Mouse (Mus musculus): Measurements from ENCODE around the gene Inpp5a.
A peak's percentile ranks its signal among the peaks of the same experiment; 100 is the strongest.

Gene Inpp5a

DNA sequence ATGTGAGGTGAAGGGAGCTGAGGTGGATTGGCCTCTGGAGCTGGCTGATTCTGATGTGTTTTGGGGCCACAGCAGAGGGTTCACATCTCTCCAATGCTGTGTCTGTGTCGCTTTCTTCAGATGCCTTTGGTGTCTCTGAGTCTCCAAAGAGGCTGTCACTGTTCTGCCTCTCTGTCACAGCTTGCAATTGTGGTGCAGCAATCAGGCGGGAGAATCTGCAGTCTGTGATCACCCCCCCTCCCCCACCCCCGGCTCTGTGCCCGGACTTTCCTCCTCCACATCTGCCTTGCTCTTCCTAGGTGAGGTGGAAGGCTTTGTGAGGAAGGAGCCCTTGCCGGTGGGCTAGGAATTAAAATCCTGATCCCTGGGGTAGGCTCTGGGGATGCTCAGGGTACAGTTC is 52.1 kb downstream of the Inpp5a start:
- no peak for DNase-seq (ENCODE audit: low spot score)

- DNase-seq (ENCODE audit: low spot score), result peak; percentile 51
Observed at GRCm38 (mm10) chr7:139441761-139442211, 52.9 kb downstream of the Inpp5a start.

- no peak for DNase-seq (ENCODE audit: low spot score)
Observed at GRCm38 (mm10) chr7:139445621-139446020, 56.7 kb downstream of the Inpp5a start.

DNA sequence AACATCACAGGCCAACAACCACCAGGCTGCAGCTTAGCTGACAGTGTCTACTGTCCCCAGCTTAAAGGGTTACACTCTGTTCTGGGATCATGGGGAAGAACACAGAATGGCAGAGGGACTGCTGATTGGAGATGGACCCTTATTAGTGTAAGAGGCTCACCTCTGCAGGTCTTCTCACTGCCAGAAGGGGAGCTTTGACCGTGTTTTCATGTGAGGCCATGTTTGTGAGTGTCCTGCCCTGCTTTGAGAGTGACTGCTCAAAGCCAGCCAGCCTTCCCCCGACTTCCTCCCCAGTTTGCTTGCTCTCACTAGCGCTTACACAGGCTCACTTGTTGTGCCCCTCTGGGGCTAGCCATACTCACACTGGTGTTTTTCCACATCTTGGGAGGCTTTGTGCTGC is 58.5 kb downstream of the Inpp5a start:
- DNase-seq (ENCODE audit: low spot score), result no peak

- peak; percentile 43 for DNase-seq (ENCODE audit: low spot score)
Observed at GRCm38 (mm10) chr7:139450186-139450998, 61.5 kb downstream of the Inpp5a start.

DNA sequence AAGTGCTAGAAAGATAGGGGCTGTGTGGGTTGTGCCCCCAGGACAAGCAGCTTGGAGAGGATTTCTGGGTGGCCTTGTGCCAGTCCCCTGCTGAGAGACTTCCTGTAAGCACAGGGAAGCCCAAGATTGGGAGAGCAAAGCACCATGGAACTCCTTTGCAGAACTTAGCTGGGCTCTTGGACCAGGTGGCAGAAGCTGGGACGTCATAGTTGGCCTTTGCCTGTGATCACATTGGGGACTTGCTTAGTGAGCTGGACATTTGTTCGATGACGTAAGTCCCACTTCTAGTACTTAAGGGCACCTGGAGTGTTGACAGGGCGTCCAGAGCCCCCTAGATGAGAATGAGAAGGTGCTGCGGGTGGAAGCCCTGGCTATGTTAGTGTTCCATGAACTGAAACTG is 62.8 kb downstream of the Inpp5a start:
- DNase-seq (ENCODE audit: low spot score), result peak; percentile 38

DNA sequence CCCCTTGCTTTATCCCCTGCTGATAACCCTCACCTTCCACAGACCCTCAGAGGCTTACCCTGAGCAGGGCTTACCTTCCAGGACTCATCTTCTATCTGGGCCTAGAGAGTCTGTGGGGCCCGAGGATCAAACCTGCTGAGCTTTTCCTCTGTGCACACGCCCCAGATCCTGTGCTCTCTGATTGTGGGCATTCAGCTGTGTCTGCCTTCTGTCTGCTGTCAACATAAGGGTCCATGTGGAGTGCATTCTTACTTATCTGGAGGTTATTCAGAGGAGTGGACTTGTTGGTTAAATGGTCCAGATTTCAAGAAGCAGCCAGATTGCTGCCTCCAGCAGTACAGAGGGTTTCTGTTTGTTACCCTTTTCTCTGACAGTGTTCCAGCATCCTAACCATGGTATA is 63.3 kb downstream of the Inpp5a start:
- DNase-seq (ENCODE audit: low spot score), result no peak

- DNase-seq (ENCODE audit: low spot score), result no peak
Observed at GRCm38 (mm10) chr7:139453198-139453597, 64.3 kb downstream of the Inpp5a start.

DNA sequence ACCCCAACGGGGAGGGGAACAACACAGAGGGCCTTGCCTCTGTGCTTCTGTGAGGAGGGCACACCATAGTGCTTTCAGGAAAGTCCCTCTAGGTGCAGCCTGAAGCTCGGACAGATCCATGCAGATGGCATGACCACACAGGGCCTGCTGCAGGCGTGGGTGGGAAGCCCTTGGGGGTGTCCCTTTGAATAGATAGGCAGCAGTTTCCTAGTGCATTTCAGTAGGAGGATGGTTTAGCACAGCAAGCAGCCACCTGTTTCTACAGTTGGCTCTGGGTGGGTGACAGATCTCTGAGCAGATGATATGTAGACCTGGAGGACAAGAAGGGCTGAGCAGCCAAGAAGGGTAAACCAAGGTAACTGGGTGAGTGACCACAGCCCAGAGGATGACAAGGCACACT is 65.4 kb downstream of the Inpp5a start:
- peak; percentile 35 for DNase-seq (ENCODE audit: low spot score)

DNA sequence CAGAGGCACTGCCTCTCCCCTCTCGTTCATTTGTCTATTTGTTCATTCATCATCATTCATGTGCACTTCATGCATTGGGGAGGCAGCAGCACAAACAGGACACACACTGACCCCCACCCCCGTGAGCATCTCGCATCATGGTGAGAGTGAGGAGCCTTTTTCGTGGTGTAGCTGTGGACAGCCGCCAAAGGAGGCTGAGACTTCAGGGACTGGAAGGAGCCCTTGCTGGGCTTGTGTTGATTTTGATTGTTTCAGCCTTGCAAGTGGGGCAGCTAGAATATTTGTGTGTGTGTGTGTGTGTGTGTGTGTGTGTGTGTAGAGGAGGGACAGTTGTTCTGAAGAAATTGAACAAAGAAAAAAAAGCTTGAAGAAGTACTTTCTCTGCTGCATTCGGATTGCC is 67.8 kb downstream of the Inpp5a start:
- no peak for DNase-seq (ENCODE audit: low spot score)

GRCm38 (mm10) chr7:139461344-139461743 is 72.4 kb downstream of the Inpp5a start:
- no peak for DNase-seq (ENCODE audit: low spot score)

DNA sequence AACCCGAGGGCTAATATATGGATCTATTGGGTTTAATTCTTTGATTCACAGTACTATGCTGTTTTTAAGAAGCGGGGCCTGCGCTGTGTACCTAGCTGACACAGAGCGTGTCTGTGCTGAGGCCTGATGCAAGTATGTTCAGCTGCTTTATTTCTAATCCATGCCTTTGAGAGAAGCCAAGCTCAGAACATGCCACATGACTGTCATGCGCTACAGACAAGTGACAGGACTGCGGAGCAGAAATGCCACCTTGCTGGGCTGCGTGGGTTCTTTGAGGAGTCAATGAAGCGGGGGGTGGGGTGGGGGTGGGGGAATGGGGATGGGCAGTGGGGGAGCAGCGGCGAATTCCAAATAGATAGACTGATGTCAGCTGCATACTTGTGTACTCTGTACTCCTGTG is 73.2 kb downstream of the Inpp5a start:
- DNase-seq (ENCODE audit: low spot score), result no peak

- DNase-seq (ENCODE audit: low spot score), result no peak
Observed at GRCm38 (mm10) chr7:139465538-139465937, 76.6 kb downstream of the Inpp5a start.

- no peak for DNase-seq (ENCODE audit: low spot score)
Observed at GRCm38 (mm10) chr7:139466484-139467176, 77.7 kb downstream of the Inpp5a start.

DNA sequence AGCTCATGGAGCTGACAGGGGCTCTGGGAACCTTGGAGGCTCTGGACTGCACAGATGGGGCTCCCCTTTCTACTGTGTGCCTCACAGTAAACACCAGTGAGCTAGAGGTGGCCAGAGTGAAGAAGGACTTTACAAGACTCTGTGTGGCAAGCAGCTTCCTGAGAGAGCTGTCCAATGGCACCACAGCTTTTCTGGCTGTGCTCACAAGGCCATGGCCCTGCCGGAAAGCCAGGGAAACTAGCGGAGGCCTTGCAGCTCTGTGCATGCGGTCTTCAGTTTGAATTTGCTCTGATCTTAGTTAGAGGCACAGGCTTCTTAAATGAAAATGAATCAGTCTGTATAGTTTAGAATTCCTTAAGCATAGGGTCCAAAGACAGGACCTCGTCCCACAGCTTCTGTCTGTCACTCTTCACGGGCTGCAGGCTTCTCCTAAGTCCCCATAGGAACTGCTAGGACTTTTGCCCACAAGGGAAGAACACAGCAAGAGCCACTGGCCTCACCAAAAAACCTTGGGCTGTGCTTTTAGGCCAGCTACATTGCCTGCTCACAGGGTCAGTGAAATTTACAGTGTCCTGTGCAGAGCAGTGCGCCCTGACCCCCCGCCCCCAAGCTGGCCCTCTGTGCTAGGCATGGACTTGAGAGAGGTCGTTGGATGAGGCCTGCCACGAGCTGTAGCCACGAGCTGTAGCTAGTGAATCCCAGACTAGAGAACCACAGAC is 78.4 kb downstream of the Inpp5a start:
- no peak for DNase-seq (ENCODE audit: low spot score)

DNA sequence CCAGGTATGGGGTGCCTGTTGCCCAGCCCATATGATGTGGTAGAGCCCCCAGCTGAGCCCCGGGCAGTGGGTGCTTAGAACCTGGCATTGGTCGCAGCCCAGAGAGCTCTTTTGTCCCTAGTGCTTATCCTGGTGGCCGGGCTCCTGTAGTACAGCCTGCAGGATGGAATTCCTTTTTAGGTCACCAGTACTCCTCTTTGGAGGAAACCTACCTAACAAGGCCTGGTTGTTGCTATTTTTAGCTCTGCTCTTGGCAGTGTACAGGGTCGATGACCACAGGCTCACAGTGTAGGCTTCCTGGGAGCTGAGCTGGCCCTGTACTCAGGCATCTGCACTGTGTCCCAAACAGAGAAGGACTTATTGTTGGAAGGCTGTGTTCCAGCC is 79.0 kb downstream of the Inpp5a start:
- no peak for DNase-seq (ENCODE audit: low spot score)

- DNase-seq (ENCODE audit: low spot score), result no peak
Observed at GRCm38 (mm10) chr7:139468440-139468839, 79.5 kb downstream of the Inpp5a start.

GRCm38 (mm10) chr7:139469457-139469856 is 80.5 kb downstream of the Inpp5a start:
- DNase-seq (ENCODE audit: low spot score), result no peak

GRCm38 (mm10) chr7:139470481-139470880 is 81.6 kb downstream of the Inpp5a start:
- DNase-seq (ENCODE audit: low spot score), result no peak

- DNase-seq (ENCODE audit: low spot score), result no peak
Observed at GRCm38 (mm10) chr7:139472052-139472451, 83.1 kb downstream of the Inpp5a start.

- peak; percentile 91 for DNase-seq (ENCODE audit: low spot score)
Observed at GRCm38 (mm10) chr7:139472865-139473549, 84.1 kb downstream of the Inpp5a start.

GRCm38 (mm10) chr7:139475896-139476295 is 87.0 kb downstream of the Inpp5a start:
- DNase-seq (ENCODE audit: low spot score), result no peak
